Mouse (Mus musculus) stomach, embryonic 16.5 days (tissue): ENCODE measurements around the gene Hlcs. TPM values are rescaled to one million over a fixed set of nuclear protein-coding genes. Genes with fewer than 3 reads are reported as not detected.

Experiments used
- microRNA-seq: library from miRNA; unstranded; fragments of <30 nt; microRNA quantifications from one replicate; pipeline ENCODE4, GENCODE M21; 2016
- polyA plus RNA-seq: library from polyadenylated mRNA; unstranded; fragments of >200 nt; fragmentation: Nextera tagmentation; extraction: Ambion mirVana; gene quantifications from 2 replicates; pipeline ENCODE4 v1.2.1, GENCODE M21; 2015

Gene Hlcs
- polyA plus RNA-seq, 1 experiment from 2014 or later: 10.2 TPM

Small RNAs within 50 kb of the gene (microRNA-seq; reads per million reads assigned to microRNA genes)
- gene Gm23062: not detected

Other genes with a start within 250 kb of the Hlcs start
- 0.07 and 0.17 TPM in 2 replicates for gene Sim2, start 228.6 kb downstream of the Hlcs start, polyA plus RNA-seq
- 7.0 and 8.3 TPM in 2 replicates for gene Ripply3, start 14.8 kb upstream of the Hlcs start, polyA plus RNA-seq
- 156 and 161 TPM in 2 replicates for gene Ttc3, start 57.0 kb upstream of the Hlcs start, polyA plus RNA-seq
- 117 and 131 TPM in 2 replicates for gene Pigp, start 58.3 kb upstream of the Hlcs start, polyA plus RNA-seq
- gene Vps26c, start 213.3 kb upstream of the Hlcs start, polyA plus RNA-seq: 52.7 and 53.3 TPM in 2 replicates